ENCODE assay signal across 9 mouse cellular contexts in genomic region chr10:81410981-81411380, GRCm38 (mm10). TPM values are rescaled to one million over a fixed set of nuclear protein-coding genes. Genes with fewer than 3 reads are reported as not detected.
DNase-seq lines count a peak whose midpoint lies in the region; ATAC-seq lines count a peak whose summit lies in the region.
"Had no signal": no experiment of that assay in that cellular context is flagged by ENCODE, and none has a peak within 500 bp of the region (broad histone marks: within the 10 kb centered on the region; RNA-seq: fewer than 3 reads in every experiment).

No protein-coding gene starts in this region.

- peak overlapping the region; percentile 74 for H3K27ac ChIP-seq in embryonic facial prominence, embryonic 12.5 days
- H3K27ac ChIP-seq in hindbrain, embryonic 13.5 days = peak overlapping the region; percentile 77
- peak overlapping the region; percentile 71 for H3K27ac ChIP-seq in liver, embryonic 16.5 days (ENCODE audit: low read length)

- H3K4me3 ChIP-seq in embryonic facial prominence, embryonic 12.5 days = no peak overlapping the region
- H3K4me3 ChIP-seq in hindbrain, embryonic 13.5 days = no peak overlapping the region
- no peak overlapping the region for H3K4me3 ChIP-seq in liver, embryonic 16.5 days (ENCODE audit: low read depth, low read length)

- intact Hi-C loops in heart, postnatal 36 days (cut with DNase I) = loop anchor here (2.0 kb wide), 1 partner anchor 14 kb away; no protein-coding TSS in a partner anchor
- intact Hi-C loops in left cerebral cortex, postnatal 25 days (cut with DNase I) = no loop called here

- H3K27me3 ChIP-seq in embryonic facial prominence, embryonic 12.5 days = peaks cover 20% of the 10 kb centered on the region
- H3K27me3 ChIP-seq in hindbrain, embryonic 13.5 days = peaks cover 34% of the 10 kb centered on the region
- H3K27me3 ChIP-seq in liver, embryonic 16.5 days (ENCODE audit: control insufficient read depth, insufficient read depth, low read depth, low read length) = peaks cover 29% of the 10 kb centered on the region

- H3K4me2 ChIP-seq in embryonic facial prominence, embryonic 12.5 days (replicated peaks) = no peak overlapping the region
- no peak overlapping the region for H3K4me2 ChIP-seq in hindbrain, embryonic 13.5 days
- no peak overlapping the region for H3K4me2 ChIP-seq in liver, embryonic 16.5 days (ENCODE audit: low read depth, low read length)

- peaks cover 17% of the 10 kb centered on the region for H3K36me3 ChIP-seq in embryonic facial prominence, embryonic 12.5 days
- peaks cover 36% of the 10 kb centered on the region for H3K36me3 ChIP-seq in hindbrain, embryonic 13.5 days
- no peaks in the 10 kb centered on the region for H3K36me3 ChIP-seq in liver, embryonic 16.5 days (ENCODE audit: control insufficient read depth, insufficient read depth)

- H3K4me1 ChIP-seq in embryonic facial prominence, embryonic 12.5 days = peaks cover 82% of the 10 kb centered on the region
- H3K4me1 ChIP-seq in hindbrain, embryonic 13.5 days (replicated peaks) = peaks cover 99% of the 10 kb centered on the region
- peaks cover 63% of the 10 kb centered on the region for H3K4me1 ChIP-seq in liver, embryonic 16.5 days (ENCODE audit: control insufficient read depth, low read depth, low read length)

- H3K9ac ChIP-seq in embryonic facial prominence, embryonic 12.5 days = no peak overlapping the region
- no peak overlapping the region for H3K9ac ChIP-seq in hindbrain, embryonic 13.5 days
- no peak overlapping the region for H3K9ac ChIP-seq in liver, embryonic 16.5 days (ENCODE audit: low read depth, low read length)

- no peaks in the 10 kb centered on the region for H3K9me3 ChIP-seq in embryonic facial prominence, embryonic 12.5 days
- H3K9me3 ChIP-seq in hindbrain, embryonic 13.5 days = no peaks in the 10 kb centered on the region
- no peaks in the 10 kb centered on the region for H3K9me3 ChIP-seq in liver, embryonic 16.5 days (replicated peaks; ENCODE audit: control insufficient read depth, low read length)

- no peak for ATAC-seq in embryonic facial prominence, embryonic 12.5 days (ENCODE audit: insufficient number of reproducible peaks, insufficient read depth, low FRiP score, low TSS enrichment)
- no peak for ATAC-seq in hindbrain, embryonic 13.5 days (ENCODE audit: low FRiP score)
- no peak for ATAC-seq in liver, embryonic 16.5 days (ENCODE audit: low read depth)

- peak; percentile 76 to 81 for DNase-seq in heart, adult 18-20 months
- no peak for DNase-seq in heart, postnatal 36 days
- DNase-seq in spleen, adult 18-20 months = no peak
- no peak for DNase-seq in left cerebral cortex, postnatal 25 days (ENCODE audit: low spot score in 2 of 2)
- DNase-seq in cerebellum, adult 11-12 months = no peak

- WGBS in embryonic facial prominence, embryonic 12.5 days = 75% methylated on average over 9 of the region's 9 CpGs
- WGBS in hindbrain, embryonic 13.5 days = 74% methylated on average over 9 of the region's 9 CpGs
- WGBS in liver, embryonic 16.5 days (ENCODE audit: insufficient replicate concordance) = 69% methylated on average over 9 of the region's 9 CpGs

RNA-seq across cellular contexts. Expression of gene Smim24, which starts 18.1 kb away (rescaled TPM):
- 1 to 10 TPM; 1.9 to 2.2 TPM for total RNA-seq in heart, adult 18-20 months (2021)
- 1 to 10 TPM; 2.2 to 2.4 TPM for total RNA-seq in heart, postnatal 36 days (2021)
- polyA plus RNA-seq in embryonic facial prominence, embryonic 12.5 days (2016; fragmentation: Nextera tagmentation; extraction: Ambion mirVana) = 3.1 and 3.4 TPM in 2 replicates
- polyA plus RNA-seq in hindbrain, embryonic 13.5 days (2015; fragmentation: Nextera tagmentation; extraction: Ambion mirVana) = 1.8 TPM in 2 replicates
- polyA plus RNA-seq in liver, embryonic 16.5 days (2015; fragmentation: Nextera tagmentation; extraction: Ambion mirVana) = 1.7 and 4.1 TPM in 2 replicates
- total RNA-seq in left cerebral cortex, postnatal 25 days (2021) = 1 to 10 TPM in 1 of 2 experiments, under 1 TPM in 1; 0.89 to 1.5 TPM

RNA-seq across cellular contexts. Expression of gene Gm48552, which starts 22.2 kb away (rescaled TPM):
- total RNA-seq in heart, adult 18-20 months (2021) = under 1 TPM in 1 of 2 experiments, not detected in 1; 0.51 TPM
- under 1 TPM in 1 of 2 experiments, not detected in 1; 0.62 TPM for total RNA-seq in heart, postnatal 36 days (2021)
- 2.0 and 3.8 TPM in 2 replicates for polyA plus RNA-seq in embryonic facial prominence, embryonic 12.5 days (2016; fragmentation: Nextera tagmentation; extraction: Ambion mirVana)
- polyA plus RNA-seq in hindbrain, embryonic 13.5 days (2015; fragmentation: Nextera tagmentation; extraction: Ambion mirVana) = 2.0 and 2.3 TPM in 2 replicates
- 0.44 and 0.48 TPM in 2 replicates for polyA plus RNA-seq in liver, embryonic 16.5 days (2015; fragmentation: Nextera tagmentation; extraction: Ambion mirVana)
- total RNA-seq in left cerebral cortex, postnatal 25 days (2021) = 1 to 10 TPM; 4.0 to 4.1 TPM
- total RNA-seq: granulocyte monocyte progenitor cell, adult 5-6 weeks had no signal

RNA-seq across cellular contexts. Expression of gene Gm48551, which starts 26.7 kb away (rescaled TPM):
- total RNA-seq in heart, adult 18-20 months (2021) = 1 to 10 TPM in 1 of 2 experiments, under 1 TPM in 1; 0.65 to 2.3 TPM
- 1 to 10 TPM; 1.1 to 2.0 TPM for total RNA-seq in heart, postnatal 36 days (2021)
- polyA plus RNA-seq in embryonic facial prominence, embryonic 12.5 days (2016; fragmentation: Nextera tagmentation; extraction: Ambion mirVana) = 2.9 and 4.1 TPM in 2 replicates
- polyA plus RNA-seq in hindbrain, embryonic 13.5 days (2015; fragmentation: Nextera tagmentation; extraction: Ambion mirVana) = 6.5 and 8.1 TPM in 2 replicates
- 0.54 and 0.55 TPM in 2 replicates for polyA plus RNA-seq in liver, embryonic 16.5 days (2015; fragmentation: Nextera tagmentation; extraction: Ambion mirVana)
- total RNA-seq in left cerebral cortex, postnatal 25 days (2021) = 1 to 10 TPM; 3.5 to 4.2 TPM

RNA-seq across cellular contexts. Expression of gene Dohh, which starts 26.8 kb away (rescaled TPM):
- total RNA-seq in heart, adult 18-20 months (2021) = 10 to 100 TPM; 49.9 to 59.6 TPM
- total RNA-seq in heart, postnatal 36 days (2021) = 10 to 100 TPM; 50.3 to 52.2 TPM
- polyA plus RNA-seq in embryonic facial prominence, embryonic 12.5 days (2016; fragmentation: Nextera tagmentation; extraction: Ambion mirVana) = 73.6 and 77.0 TPM in 2 replicates
- 72.1 and 74.8 TPM in 2 replicates for polyA plus RNA-seq in hindbrain, embryonic 13.5 days (2015; fragmentation: Nextera tagmentation; extraction: Ambion mirVana)
- polyA plus RNA-seq in liver, embryonic 16.5 days (2015; fragmentation: Nextera tagmentation; extraction: Ambion mirVana) = 46.3 and 48.3 TPM in 2 replicates
- 10 to 100 TPM; 83.7 to 87.7 TPM for total RNA-seq in left cerebral cortex, postnatal 25 days (2021)

RNA-seq across cellular contexts. Expression of gene Fzr1, which starts 32.7 kb away (rescaled TPM):
- total RNA-seq in heart, adult 18-20 months (2021) = 10 to 100 TPM; 27.6 to 35.6 TPM
- total RNA-seq in heart, postnatal 36 days (2021) = 10 to 100 TPM; 27.8 to 29.4 TPM
- polyA plus RNA-seq in embryonic facial prominence, embryonic 12.5 days (2016; fragmentation: Nextera tagmentation; extraction: Ambion mirVana) = 140 and 143 TPM in 2 replicates
- 121 and 126 TPM in 2 replicates for polyA plus RNA-seq in hindbrain, embryonic 13.5 days (2015; fragmentation: Nextera tagmentation; extraction: Ambion mirVana)
- polyA plus RNA-seq in liver, embryonic 16.5 days (2015; fragmentation: Nextera tagmentation; extraction: Ambion mirVana) = 128 and 138 TPM in 2 replicates
- 10 to 100 TPM; 63.5 to 70.2 TPM for total RNA-seq in left cerebral cortex, postnatal 25 days (2021)

Comparison
In these comparisons a context has a peak if more than half of its experiments do, and no peak if none do; other contexts are left out.
1. DNase-seq: peak in heart, adult 18-20 months (2 of 2); none in heart, postnatal 36 days (0 of 2), spleen, adult 18-20 months (0 of 2), left cerebral cortex, postnatal 25 days (0 of 2) and cerebellum, adult 11-12 months (single experiment).
2. Peak in every context shown above with its lines, with median percentiles within 50 percentile points of each other: H3K27ac ChIP-seq.